Mouse (Mus musculus) bone marrow macrophage, adult 2 months (primary cell): ENCODE measurements around the gene Ormdl2. TPM values are rescaled to one million over a fixed set of nuclear protein-coding genes. Genes with fewer than 3 reads are reported as not detected.

Experiments
- H3K27ac ChIP-seq: 2 replicates; pipeline ENCODE4 v1.5.1; 2012; ENCODE audit warnings: low read depth, low read length; ENCODE audit not compliant: insufficient read depth
- H3K4me1 ChIP-seq: 2 replicates; pipeline ENCODE4 v1.6.1; 2012; ENCODE audit warnings: low read length; ENCODE audit not compliant: control insufficient read depth, insufficient read depth
- H3K4me3 ChIP-seq: 2 replicates; pipeline ENCODE4 v1.5.1; 2012; ENCODE audit warnings: mild to moderate bottlenecking, low read length, moderate library complexity; ENCODE audit not compliant: insufficient read depth
- CTCF ChIP-seq: IDR thresholded peaks from 2 replicates; pipeline ENCODE4 v1.5.1; 2012; ENCODE audit warnings: low read depth, mild to moderate bottlenecking, low read length, moderate library complexity
- POLR2A ChIP-seq: IDR thresholded peaks from 2 replicates; pipeline ENCODE4 v1.6.1; 2012; ENCODE audit warnings: mild to moderate bottlenecking, low read depth, low read length, borderline replicate concordance
- polyA plus RNA-seq: library from polyadenylated mRNA; stranded (reverse); fragments of >200 nt; gene quantifications from 2 replicates; pipeline ENCODE4 v1.2.4, GENCODE M21; 2012; ENCODE audit not compliant: missing spikeins, insufficient read depth, insufficient read length

Ormdl2 gene
- polyA plus RNA-seq, 1 experiment = 78.1 TPM

DNA sequence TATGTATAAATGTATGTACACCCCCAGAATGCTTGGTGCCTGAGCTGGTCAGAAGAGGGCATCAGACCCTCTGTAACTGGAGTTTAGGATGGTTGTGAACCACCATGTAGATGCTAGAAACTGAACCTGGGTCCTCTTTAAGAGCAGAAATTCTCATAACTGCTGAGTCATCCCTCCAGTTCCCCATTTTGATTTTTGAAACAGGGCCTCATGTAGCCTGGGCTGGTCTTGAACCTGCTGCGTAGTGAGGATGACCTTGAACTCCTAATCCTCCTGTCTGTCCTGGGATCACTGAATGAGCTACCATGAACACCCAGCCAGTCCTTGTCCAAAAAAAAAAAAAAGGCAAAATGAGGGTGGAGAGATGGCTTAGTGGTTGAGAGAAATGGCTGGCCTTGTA, 28.2 kb downstream of the Ormdl2 start:
- H3K4me3 ChIP-seq = no peak overlapping the region
- H3K4me1 ChIP-seq = peaks cover 22% of the 10 kb centered on the region
- TF ChIP-seq POLR2A (no peak), CTCF (no peak)
- no peak overlapping the region for H3K27ac ChIP-seq

DNA sequence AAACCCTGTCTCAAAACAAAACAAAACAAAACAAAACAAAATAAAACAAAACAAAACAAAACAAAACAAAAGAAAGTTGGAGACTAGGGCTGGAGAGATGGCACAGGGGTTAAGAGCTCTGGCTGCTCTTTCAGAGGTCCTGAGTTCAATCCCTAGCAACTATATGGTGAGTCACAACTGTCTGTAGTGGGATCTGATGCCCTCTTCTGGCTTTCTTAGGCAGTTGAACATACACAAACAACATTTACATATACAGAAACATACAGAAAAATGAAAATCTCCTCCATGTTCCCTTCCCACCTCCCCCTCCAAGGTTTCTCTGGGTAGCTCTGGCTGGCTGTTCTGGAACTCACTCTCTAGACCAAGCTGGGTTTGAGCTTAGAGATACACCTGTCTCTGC, 29.4 kb downstream of the Ormdl2 start:
- H3K4me3 ChIP-seq = no peak overlapping the region
- no peak overlapping the region for H3K27ac ChIP-seq
- TF ChIP-seq POLR2A = no peak
- TF ChIP-seq CTCF = no peak
- peaks cover 22% of the 10 kb centered on the region for H3K4me1 ChIP-seq

GRCm38 (mm10) chr10:128790398-128791124, 30.9 kb downstream of the Ormdl2 start, which contains the start of gene Mmp19:
Gene Mmp19 (plus strand): TSS chr10:128790910.
- TF ChIP-seq POLR2A (no peak), CTCF (no peak)
- H3K27ac ChIP-seq = peak within 1 kb of the TSS; percentile 50
- H3K4me1 ChIP-seq = peaks cover 22% of the 10 kb centered on the region
- peak within 1 kb of the TSS; percentile 69 for H3K4me3 ChIP-seq

GRCm38 (mm10) chr10:128780200-128780599, 41.2 kb downstream of the Ormdl2 start:
- peak overlapping the region; percentile 67 for H3K27ac ChIP-seq
- TF ChIP-seq POLR2A = no peak
- TF ChIP-seq CTCF = no peak
- peaks cover 27% of the 10 kb centered on the region for H3K4me1 ChIP-seq
- H3K4me3 ChIP-seq = no peak overlapping the region

DNA sequence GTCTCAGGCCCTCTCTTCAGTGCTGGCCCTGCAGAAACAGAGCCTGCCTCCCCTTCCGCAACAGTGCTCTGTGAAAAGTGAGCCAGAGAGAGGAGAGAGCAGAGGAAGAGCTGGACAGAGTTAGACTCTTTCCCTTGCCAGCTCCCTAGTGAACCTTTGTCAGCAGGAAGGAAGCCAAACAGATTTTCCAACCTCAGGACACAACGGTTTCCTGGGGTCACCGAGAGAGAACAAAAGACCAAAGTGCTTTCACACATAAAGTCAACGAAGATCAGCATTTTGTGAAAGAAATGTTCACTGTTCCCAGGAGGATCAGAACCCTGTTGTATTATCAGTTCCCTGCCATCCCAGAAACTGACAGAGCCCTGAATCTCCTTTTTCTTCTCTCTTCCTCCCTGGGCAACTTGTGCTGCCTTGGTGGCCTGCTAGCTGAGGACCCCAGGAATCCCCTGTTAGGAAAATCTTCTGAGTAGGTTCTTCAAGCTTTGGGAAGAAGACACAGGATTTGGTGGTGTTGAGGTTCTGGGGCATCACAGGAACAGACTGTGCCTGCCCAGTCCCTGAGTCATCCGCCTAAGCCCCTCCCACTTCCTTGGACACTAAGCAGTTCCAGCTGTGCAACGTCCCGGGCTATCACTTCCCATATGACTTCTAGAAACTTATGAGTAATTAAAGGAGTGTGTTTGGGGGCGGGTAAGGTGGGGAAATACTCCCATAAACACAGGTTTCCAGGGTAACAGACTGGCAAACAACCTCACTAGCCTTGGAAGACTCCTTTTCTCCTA, 42.2 kb downstream of the Ormdl2 start:
- Histone ChIP-seq H3K27ac (peak overlapping the region; percentile 76), H3K4me3 (no peak overlapping the region), H3K4me1 (peaks cover 27% of the 10 kb centered on the region)
- no peak for TF ChIP-seq POLR2A
- TF ChIP-seq CTCF = no peak

GRCm38 (mm10) chr10:128778441-128778840, 43.0 kb downstream of the Ormdl2 start:
- peaks cover 27% of the 10 kb centered on the region for H3K4me1 ChIP-seq
- peak overlapping the region; percentile 76 for H3K27ac ChIP-seq
- no peak for TF ChIP-seq POLR2A
- no peak for TF ChIP-seq CTCF
- no peak overlapping the region for H3K4me3 ChIP-seq

- H3K4me1 ChIP-seq = peaks cover 6% of the 10 kb centered on the region
- no peak for TF ChIP-seq POLR2A
- TF ChIP-seq CTCF = no peak
- H3K27ac ChIP-seq = no peak overlapping the region
- no peak overlapping the region for H3K4me3 ChIP-seq
These were observed 47.8 kb downstream of the Ormdl2 start for GRCm38 (mm10) chr10:128773685-128774084.

GRCm38 (mm10) chr10:128772895-128773294, 48.5 kb downstream of the Ormdl2 start:
- TF ChIP-seq CTCF (no peak), POLR2A (no peak)
- Histone ChIP-seq H3K4me3 (no peak overlapping the region), H3K27ac (no peak overlapping the region), H3K4me1 (no peaks in the 10 kb centered on the region)

Other genes with a start within 250 kb of the Ormdl2 start
- gene Erbb3, start 232.0 kb downstream of the Ormdl2 start, polyA plus RNA-seq = 2.2 and 2.6 TPM in 2 replicates
- 886 and 996 TPM in 2 replicates for gene Rps26, start 194.9 kb downstream of the Ormdl2 start, polyA plus RNA-seq
- gene Ikzf4, start 175.7 kb downstream of the Ormdl2 start, polyA plus RNA-seq = not detected in 2 replicates
- gene Suox, start 147.6 kb downstream of the Ormdl2 start, polyA plus RNA-seq = 6.3 and 7.2 TPM in 2 replicates
- 123 and 131 TPM in 2 replicates for gene Rab5b, start 125.4 kb downstream of the Ormdl2 start, polyA plus RNA-seq
- 0.37 and 0.67 TPM in 2 replicates for gene Pmel, start 117.5 kb downstream of the Ormdl2 start, polyA plus RNA-seq
- gene Cdk2, start 116.6 kb downstream of the Ormdl2 start, polyA plus RNA-seq = 47.0 and 53.0 TPM in 2 replicates
- gene Dgka, start 76.8 kb downstream of the Ormdl2 start, polyA plus RNA-seq = 26.1 and 29.6 TPM in 2 replicates
- 26.1 and 33.8 TPM in 2 replicates for gene Pym1, start 73.8 kb downstream of the Ormdl2 start, polyA plus RNA-seq
- 26.8 and 28.3 TPM in 2 replicates for gene Mmp19, start 30.7 kb downstream of the Ormdl2 start, polyA plus RNA-seq
- 65.2 and 65.7 TPM in 2 replicates for gene Dnajc14, start 17.6 kb downstream of the Ormdl2 start, polyA plus RNA-seq
- gene Tmem198b, start 17.3 kb downstream of the Ormdl2 start, polyA plus RNA-seq = 14.3 and 18.0 TPM in 2 replicates
- gene Sarnp, start 4.3 kb downstream of the Ormdl2 start, polyA plus RNA-seq = 62.2 and 81.9 TPM in 2 replicates
- gene Gdf11, start 70.1 kb upstream of the Ormdl2 start, polyA plus RNA-seq = not detected in 2 replicates
- gene Cd63, start 79.3 kb upstream of the Ormdl2 start, polyA plus RNA-seq = 751 and 791 TPM in 2 replicates
- gene Rdh5, start 101.2 kb upstream of the Ormdl2 start, polyA plus RNA-seq = 4.6 and 7.5 TPM in 2 replicates
- 125 TPM in 2 replicates for gene Bloc1s1, start 102.4 kb upstream of the Ormdl2 start, polyA plus RNA-seq
- 0.17 TPM in 1 of 2 replicates, not detected in the other for gene Itga7, start 112.2 kb upstream of the Ormdl2 start, polyA plus RNA-seq
- gene Mettl7b, start 139.3 kb upstream of the Ormdl2 start, polyA plus RNA-seq = not detected in 2 replicates
- not detected in 2 replicates for gene Olfr9, start 167.8 kb upstream of the Ormdl2 start, polyA plus RNA-seq
- gene Olfr763, start 189.1 kb upstream of the Ormdl2 start, polyA plus RNA-seq = not detected in 2 replicates
- gene Olfr764-ps1, start 218.3 kb upstream of the Ormdl2 start, polyA plus RNA-seq = not detected in 2 replicates
- gene Olfr765, start 228.4 kb upstream of the Ormdl2 start, polyA plus RNA-seq = not detected in 2 replicates
- not detected in 2 replicates for gene Olfr766-ps1, start 247.3 kb upstream of the Ormdl2 start, polyA plus RNA-seq